Mouse (Mus musculus) spleen, embryonic (tissue): ENCODE data around the gene Hsd17b11.
"Not testable (repeated sequence)": the region's sequence is repeated elsewhere in the genome, so short reads cannot be mapped to it uniquely, and the experiment has no call there.

Experiments
- CTCF ChIA-PET: fragments of 350-600 bp; sonication (Branson Sonifier 250); formaldehyde crosslinking; loops from one replicate; lab custom pipeline; 2022; lab: Charles Lee

Gene Hsd17b11

DNA sequence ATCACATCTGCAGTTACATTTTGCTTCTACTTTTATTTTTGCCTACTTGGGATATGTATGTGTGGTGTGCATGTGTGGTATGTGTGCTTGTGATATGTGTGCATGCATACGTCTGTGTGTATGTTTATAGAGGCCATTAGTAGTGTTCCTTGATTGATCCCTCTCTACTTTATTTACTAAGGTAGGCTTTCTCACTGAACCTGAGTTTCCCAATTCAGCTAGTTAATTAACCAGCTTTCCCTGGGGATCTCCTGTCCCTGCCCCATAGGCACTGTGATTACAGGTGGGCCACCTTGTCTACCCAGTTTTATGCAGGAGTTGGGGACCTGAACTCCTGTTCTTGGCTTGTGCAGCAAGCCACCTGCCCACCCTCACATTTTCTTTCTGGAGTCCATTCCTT, 15.0 kb upstream of the Hsd17b11 start:
- CTCF ChIA-PET = no interaction called here

DNA sequence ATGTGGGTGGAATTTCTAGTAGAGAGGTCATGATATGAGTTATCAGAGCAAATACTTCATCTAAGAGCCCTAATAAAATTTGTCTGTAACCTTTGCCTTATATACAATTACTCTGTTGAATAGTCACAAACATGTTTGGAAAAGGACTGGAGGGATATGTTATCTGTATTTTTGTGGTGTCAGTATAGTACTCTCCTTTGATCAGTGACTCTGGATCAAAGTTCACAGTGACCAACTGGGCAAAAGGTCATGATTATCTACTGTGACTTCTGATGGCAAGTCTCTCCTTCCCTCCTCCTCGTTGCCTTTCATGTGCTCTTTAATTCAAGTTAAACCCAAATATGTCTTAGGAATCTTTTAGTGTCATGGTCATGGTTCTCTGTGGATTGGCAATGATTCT, 14.1 kb upstream of the Hsd17b11 start:
- CTCF ChIA-PET = no interaction called here

DNA sequence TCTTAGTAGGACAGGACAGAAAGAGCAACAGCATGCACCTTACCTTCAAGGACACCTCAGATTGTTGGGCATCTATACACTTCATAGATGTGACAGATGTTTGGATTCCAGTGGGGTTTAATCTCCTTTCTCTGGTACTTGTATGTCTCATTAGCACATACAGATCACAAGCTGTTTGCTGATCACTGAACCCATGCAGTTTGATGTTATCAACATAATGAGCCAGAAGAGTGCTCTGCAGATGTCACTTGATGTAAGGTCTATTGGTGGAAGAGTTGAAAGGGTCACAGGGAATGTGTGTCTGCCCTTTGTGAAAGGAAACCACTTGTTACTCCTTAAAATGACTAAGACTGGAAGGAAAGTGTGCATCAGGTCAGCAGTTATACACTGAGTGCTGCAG, 13.3 kb upstream of the Hsd17b11 start:
- CTCF ChIA-PET = no interaction called here

DNA sequence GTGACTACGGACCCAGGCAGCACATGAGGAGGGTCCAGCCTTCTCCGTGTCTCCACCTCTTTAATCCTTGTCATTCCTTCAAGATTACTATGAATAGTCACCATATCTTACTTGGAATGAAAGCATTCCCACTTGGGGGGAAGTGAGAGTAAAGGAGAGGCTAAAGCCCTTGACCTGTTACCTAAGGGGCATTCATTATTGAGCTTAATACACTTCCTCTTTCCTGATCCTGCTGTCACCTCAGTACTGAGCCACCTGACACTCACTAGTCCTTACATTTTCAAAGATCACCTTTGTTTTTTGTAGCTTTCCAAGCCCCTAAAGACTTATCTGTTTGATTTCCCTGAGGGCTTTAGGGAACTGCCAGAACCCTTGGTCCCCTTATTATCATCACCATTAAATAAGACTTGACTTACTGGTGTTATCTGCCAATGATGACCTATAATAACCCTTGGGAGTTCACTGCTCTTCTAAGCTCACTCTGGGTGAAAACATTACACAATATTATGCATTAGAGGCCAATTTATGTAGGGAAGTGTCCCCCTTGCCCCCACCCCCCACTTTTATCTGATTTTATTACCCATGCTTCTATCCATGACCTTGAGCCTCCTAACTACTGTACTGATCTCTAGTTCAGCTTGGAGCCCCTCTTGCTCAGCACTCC, 10.8 kb upstream of the Hsd17b11 start:
- CTCF ChIA-PET = no interaction called here

DNA sequence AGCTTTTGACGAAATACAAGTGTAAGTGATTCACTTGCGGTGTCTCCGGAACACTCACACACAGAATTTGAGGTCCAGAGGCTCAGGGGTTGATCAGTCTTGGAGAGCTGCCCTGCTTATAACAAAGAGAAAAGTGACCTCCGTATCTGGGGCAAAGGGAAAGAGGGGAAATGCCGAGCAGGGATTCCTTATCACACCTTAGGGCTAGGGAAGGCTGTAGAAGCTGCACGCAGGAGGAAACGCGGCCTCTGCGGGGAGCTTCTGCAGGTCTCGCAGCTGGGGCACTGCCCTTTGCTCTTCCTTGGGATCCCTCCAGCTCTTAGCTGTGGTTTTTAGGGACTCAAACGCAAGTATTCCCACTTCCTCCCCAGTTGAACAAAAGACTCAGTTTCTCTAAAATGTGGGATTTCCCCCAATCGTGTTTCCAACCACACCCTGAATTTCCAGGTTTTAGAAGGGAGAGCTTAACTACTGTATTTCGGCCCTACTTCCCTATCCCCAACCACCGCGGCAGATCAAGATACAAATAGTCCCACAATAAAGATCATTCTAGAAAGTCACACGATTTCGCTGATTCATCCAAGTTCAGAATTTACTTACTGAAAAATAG, 3.6 kb upstream of the Hsd17b11 start:
- CTCF ChIA-PET = no interaction called here

DNA sequence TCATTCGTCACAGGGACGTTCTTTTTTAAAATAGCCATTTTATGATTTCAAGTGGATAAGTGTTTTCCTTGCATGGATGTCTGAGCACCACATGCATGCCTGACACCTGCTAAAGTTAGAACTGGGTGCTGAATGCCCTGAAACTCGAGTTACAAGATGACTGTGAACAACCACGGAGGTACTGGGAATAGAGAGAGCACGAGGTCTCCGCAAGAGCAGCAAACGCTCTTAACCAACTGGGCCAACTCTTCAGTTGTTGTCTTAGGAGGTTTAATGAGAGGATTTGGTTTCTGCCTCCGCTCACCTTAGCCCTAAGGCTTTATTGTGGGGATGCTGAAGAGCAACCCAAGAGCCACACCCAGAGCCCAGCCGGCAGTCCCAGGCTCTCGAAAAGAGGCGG, 3.0 kb upstream of the Hsd17b11 start:
- CTCF ChIA-PET = no interaction called here

DNA sequence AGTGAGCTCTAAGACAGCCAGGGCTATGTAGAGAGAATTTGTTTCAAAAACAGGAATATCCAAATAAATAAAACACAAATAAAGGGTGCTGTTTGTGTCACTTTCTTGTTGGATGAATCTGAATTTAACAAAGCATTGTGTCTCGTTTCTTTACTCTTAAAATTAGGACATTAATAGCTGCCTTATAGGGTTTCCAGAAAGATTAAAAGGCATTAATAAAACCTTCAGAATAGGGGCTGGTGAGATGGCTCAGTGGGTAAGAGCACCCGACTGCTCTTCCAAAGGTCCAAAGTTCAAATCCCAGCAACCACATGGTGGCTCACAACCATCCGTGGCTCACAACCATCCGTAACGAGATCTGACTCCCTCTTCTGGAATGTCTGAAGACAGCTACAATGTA, 2.5 kb upstream of the Hsd17b11 start:
- CTCF ChIA-PET = not testable (repeated sequence)

DNA sequence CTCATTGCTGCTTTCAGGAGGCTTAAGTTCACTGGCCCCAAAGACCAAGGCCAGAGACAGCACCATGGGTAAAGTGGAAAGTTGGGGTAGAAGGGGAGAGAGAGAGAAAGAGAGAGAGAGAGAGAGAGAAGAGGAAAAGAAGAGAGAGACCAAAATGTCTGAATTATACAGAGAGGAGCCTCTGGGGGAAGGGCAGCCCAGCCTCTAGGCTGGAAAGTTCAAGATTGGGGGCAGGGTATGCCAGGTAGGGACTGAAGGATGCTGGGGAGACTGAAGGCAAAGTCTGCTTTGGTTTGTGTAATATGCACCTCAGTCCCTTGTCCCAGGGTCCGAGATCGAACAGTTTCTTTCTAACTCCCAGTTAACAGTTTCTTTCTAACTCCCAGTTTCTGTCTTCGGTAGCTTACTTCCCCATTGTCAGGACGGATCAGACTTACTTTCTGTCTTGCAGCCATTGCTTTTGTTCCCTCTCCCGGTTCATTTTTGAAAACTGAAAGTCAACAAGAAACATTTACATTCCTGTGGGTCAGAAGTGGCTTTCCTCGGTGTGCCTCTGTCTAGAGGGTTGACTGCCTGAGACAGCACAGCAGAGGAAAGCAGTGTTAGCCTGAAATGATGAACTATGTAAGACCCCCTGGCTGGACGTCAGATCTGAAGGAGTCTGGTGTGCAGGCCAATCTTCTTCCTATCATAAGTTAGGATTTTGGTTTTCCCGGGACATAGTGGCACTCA, 1.7 kb upstream of the Hsd17b11 start:
- CTCF ChIA-PET = no interaction called here

DNA sequence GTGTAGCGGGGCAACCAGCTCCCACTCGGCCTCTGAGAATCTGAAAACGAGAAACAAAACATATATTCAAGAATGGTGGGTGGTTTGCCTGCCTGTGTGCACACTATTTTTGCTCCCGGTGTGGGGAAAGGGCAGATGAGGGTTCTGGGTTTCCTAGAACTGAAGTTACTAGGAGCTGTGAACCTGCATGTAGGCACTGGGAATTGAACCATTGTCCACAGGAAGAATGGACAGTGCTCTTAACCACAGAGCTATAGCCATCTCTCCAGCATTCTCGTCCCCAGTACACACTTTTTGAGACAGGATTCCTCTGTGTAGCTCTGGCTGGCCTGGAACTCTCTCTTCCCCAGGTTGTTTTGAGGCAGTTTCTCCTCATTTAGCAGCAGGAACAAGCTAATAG, 839 bp upstream of the Hsd17b11 start:
- CTCF ChIA-PET = no interaction called here

DNA sequence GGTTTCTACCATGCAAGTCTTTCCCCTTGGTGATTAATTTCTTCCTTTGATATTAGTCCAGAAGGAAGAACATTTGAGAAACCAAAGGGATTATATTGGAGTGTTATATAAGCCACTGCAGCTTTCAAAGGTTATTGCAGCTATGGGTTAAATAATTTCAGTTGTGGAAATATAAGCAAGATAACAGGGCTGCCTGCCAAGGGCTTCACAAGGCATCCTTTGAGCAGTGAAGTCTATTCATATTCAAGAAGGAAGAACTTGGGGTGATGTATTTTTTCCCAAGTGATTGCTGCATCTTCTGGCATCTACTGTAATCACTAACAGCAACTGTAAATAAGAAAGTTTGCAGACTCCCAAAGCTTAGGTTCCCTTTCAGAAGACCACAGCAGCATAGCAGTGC, 10.3 kb downstream of the Hsd17b11 start:
- CTCF ChIA-PET = no interaction called here

DNA sequence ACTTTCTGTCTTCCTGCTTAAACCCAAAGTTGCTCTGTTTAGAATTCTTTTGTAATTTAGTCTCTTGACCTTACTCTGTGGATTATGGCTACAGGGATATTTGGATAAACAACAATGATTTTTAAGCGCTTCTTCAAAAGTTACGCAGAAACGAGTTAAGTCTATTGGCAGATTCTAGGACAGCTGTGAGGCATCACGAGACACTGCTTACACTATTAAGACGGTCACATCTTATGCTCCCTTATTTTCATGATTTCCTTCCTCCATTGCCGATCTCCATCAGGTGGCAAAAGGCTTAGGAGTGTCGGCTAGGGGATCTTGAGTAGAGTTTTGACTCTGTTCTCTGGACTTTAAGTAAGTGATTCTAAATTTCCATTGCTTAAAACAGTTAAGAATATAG, 11.5 kb downstream of the Hsd17b11 start:
- CTCF ChIA-PET = interaction anchor here (0.7 kb wide), 1 partner anchor 64 kb away, joined by 4 read pairs; no protein-coding TSS in a partner anchor

DNA sequence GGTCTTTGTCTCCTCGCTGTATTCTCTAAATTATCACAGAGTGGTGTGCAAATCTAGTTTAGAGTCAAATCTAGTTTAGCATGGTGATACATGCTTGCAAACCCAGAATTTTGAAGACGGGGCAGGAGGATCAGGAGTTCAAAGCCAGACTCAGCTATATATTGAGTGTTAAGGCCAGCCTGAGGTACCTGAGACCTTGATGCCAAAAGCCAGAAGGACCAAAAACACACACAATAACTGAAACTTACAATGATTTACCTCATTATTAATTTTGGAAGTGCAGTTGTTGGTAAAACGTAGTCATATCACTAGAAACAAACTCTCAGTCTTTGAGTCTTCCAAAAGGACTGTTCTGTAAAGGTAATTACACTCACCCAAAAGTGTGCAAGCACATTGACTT, 12.3 kb downstream of the Hsd17b11 start:
- CTCF ChIA-PET = no interaction called here

DNA sequence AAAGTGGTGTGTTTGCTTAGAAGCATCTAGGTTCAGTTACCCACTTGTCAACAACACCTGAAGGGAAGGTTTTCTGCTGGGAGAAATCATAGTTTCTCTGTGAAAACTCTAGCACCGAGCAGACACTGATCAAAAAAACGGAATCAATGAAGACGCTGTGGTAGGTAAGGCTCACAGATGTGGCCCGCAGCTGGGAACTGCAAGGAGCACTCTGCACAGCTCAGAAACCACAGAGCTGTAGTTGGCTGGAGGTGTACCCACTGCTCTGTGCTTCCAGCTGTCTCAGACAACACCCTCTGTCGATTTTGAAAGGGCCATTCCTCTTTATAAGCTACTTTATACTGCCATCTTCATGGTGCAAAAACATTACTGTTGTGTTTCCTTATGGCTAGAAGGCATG, 13.9 kb downstream of the Hsd17b11 start:
- CTCF ChIA-PET = no interaction called here

DNA sequence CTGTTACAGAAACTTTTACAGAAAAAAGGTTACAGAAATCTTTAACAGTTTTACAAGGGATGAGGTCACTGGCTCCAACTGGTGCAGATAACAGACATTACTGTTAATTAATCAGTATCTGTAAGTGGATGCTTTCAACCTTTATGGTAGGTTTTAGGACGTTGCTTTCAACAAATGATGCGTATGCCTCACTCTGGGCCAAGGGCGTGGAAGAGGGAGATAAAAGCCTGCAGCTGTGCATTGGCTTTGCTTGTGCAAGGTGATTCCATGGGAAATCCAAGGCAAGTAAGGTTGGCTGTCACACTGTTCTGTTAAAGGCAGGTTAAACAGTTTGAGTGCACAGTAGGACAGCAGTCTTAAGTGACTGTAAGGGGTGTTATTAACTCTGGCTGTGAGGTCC, 14.9 kb downstream of the Hsd17b11 start:
- CTCF ChIA-PET = no interaction called here

DNA sequence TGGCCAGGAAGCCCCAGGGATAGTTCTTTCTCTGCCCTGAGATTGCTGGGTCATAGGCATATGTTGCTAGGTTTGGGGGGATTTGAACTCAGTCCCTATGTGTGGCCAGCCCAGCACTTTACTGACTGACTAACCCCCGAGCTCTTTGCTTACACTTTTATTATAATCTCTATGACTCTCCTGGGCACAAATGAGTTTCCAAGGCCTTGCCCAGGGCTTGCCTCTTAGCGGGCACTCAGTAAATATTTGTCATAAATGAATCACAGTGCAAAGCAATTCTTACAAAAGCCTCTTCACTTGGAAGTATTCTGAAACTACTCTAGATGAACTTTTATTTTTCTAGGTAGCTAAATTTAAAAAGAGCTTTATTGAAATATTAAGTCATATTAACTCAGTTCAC, 17.8 kb downstream of the Hsd17b11 start:
- CTCF ChIA-PET = interaction anchor here (0.8 kb wide), 1 partner anchor 26 kb away, joined by 6 read pairs; no protein-coding TSS in a partner anchor

DNA sequence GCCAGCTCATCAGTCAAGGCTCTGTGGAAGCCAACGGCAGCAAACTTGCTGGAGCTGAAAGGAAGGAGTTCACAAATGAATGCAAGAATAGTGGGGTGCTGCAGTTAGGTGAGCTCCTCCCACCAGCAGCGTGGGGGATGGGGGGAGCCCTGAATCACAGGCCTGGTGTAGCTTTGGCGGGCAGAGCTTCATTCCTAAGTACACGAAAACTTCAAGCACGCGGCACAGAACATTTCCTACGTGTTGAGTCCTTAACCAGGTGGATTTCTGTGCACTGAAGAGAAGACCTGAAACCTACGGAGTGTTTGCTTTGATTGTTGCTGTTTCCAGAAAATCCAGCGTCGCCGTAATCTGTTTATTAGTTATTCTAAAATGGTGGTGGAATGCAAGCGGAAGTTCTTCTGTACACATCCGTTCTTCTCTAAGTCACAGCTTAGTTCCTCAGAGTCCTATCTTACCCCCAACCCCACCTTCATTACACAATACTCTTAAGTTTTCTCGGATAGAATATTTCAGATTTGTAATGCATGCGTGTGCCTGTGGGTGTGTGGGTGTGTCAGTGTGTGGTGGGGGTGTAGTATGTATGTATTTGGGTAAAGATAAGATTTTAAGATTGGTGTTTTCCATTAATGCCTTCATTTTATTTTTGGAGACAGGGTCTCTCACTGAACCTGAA, 18.3 kb downstream of the Hsd17b11 start:
- CTCF ChIA-PET = interaction anchor here (0.7 to 0.8 kb wide), 2 partner anchors 26 to 271 kb away, joined by 3 to 6 read pairs; no protein-coding TSS in a partner anchor

DNA sequence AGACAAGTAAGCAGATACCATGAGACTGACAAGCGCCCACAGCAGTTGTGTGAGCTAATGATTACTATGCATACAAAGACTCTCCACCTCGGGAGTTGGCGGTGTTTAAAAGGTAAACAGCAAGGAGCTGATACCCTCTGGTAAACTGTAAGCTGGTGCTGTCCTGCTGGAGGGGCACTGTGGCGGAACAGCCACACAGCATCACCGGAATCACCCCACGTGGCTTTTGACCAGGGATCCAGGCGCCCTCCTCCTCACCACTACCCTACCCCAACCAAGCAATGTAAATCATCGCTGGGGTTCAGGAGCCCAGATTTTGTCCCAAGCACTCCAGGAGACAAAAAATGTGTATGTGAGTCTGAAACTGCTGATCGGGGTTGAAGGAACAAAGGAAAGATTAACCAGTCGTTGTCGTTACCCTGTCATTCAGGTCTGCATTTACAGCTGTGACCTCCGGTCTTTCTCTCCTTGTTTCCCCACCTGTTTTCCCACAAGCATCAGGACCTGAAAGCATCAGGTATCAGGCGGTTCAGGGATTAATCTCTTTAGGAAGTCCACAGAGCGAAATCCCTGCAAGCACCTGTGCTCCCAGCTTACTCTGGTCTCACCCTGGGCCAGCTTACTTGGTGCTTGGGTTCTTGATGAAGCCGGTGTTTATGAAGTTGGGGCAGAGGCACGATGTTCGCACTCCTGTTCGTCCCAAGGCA, 19.0 kb downstream of the Hsd17b11 start:
- CTCF ChIA-PET = interaction anchor here (0.7 kb wide), 1 partner anchor 270 kb away, joined by 3 read pairs; no protein-coding TSS in a partner anchor

DNA sequence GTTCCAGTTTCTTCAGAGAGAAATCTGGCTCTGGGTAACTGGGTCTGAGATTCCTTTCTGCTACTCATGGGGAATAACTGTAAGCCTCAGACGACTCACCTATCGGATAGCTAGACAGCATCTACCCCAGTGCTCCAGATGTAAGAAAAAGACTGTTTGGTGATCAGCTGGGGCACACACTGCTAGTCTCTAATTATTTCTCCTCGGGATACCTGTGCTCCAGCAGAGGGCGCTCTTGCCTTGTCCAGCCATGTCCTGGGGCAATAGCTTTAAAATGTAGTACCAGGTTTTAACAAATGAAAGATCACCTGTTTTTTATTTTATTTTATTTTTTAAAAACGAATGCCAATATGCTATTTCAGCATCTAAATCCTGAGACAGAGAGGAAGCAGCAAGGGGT, 22.0 kb downstream of the Hsd17b11 start:
- CTCF ChIA-PET = interaction anchor here (0.5 to 2.5 kb wide), 8 partner anchors 14 to 1496 kb away, joined by 3 to 19 read pairs (median 4); partner anchors contain the start of gene Hsd17b11

DNA sequence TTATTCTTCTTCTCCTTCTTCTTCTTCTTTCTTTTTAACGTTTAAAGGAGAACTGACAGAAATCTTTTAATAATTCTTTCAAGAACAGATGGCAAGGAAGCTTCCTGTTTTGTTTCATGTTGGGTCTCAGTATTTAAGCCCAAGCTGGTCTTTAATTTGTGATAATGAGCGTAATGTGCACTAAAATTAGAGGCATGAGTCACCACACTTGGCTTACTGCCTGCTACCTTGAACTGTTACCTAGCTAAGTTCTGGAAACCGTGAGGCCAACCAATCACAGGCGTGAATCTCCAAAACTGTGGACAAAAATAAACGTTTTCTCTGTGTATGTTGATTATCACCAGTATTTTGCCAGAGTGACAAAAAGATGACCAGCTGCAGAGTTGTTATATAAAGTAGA, 23.0 kb downstream of the Hsd17b11 start:
- CTCF ChIA-PET = interaction anchor here (0.7 to 2.5 kb wide), 4 partner anchors 15 to 129 kb away, joined by 3 to 19 read pairs (median 4); no protein-coding TSS in a partner anchor

DNA sequence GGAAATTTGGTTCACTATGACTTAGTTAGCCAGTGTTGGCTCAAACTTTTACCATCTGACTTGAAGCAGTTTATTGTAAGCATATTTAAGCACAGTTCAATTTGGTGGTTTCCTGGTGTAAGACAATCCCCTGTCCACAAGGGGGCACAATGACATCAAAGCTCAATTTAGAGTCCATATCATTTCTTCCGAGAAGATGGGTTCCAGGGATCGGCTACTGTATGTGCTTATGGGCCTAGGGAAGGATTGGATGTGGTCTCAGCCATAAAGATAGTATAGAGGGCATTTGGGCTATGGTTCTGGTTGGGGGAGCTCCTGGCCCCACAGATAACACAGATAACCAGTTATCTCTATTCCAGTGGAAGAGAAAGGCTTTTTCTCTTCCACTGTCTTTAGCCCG, 26.5 kb downstream of the Hsd17b11 start:
- CTCF ChIA-PET = interaction anchor here (0.7 kb wide), 1 partner anchor 496 kb away, joined by 4 read pairs; no protein-coding TSS in a partner anchor

DNA sequence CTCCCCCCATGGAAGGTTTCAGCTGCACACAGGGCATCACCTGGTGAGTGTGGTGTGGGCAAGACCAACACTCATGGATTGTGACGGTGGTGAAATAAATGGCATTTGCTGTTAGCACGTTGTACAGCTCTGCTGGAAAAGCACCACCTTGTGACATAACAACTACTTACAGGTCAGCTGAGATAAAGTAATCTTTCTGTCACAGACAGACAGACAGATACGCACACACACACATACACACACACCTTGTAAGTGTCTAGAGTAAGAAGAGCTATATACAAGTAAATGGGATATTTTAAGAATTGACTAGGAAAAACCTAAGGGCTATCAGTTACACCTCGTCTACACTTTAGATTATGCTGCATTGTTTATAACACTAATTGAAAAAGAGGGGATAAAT, 27.1 kb downstream of the Hsd17b11 start:
- CTCF ChIA-PET = no interaction called here
